Mouse (Mus musculus): Measurements from ENCODE around the gene Ntrk3. TPM values are rescaled to one million over a fixed set of nuclear protein-coding genes. Genes with fewer than 3 reads are reported as not detected.

Ntrk3 gene
- polyA plus RNA-seq, 1 experiment from 2014 or later, result 31.3 TPM

GRCm38 (mm10) chr7:78261420-78262125, 476.2 kb downstream of the Ntrk3 start:
- H3K27ac ChIP-seq (replicated peaks), result no peak overlapping the region
- no peaks in the 10 kb centered on the region for H3K27me3 ChIP-seq
- H3K36me3 ChIP-seq, result no peaks in the 10 kb centered on the region; the same call in 1 of the 2 replicates
- H3K4me1 ChIP-seq, result peaks cover 6% of the 10 kb centered on the region
- H3K9ac ChIP-seq (replicated peaks), result no peak overlapping the region
- no peaks in the 10 kb centered on the region for H3K9me3 ChIP-seq
- no peak overlapping the region for H3K4me3 ChIP-seq
- 29% methylated on average over 8 of the region's 8 CpGs for WGBS
- no peak overlapping the region for H3K4me2 ChIP-seq (replicated peaks)
- peak; percentile 79 for ATAC-seq (replicated peaks)

GRCm38 (mm10) chr7:78258151-78258550, 479.7 kb downstream of the Ntrk3 start:
- ATAC-seq (replicated peaks), result no peak
- H3K27me3 ChIP-seq, result no peaks in the 10 kb centered on the region
- no peaks in the 10 kb centered on the region for H3K9me3 ChIP-seq
- H3K27ac ChIP-seq (replicated peaks), result no peak overlapping the region
- no peak overlapping the region for H3K4me3 ChIP-seq
- H3K9ac ChIP-seq (replicated peaks), result no peak overlapping the region
- WGBS, result 43% methylated on average over 4 of the region's 4 CpGs
- H3K36me3 ChIP-seq, result no peaks in the 10 kb centered on the region; the same call in 1 of the 2 replicates
- no peak overlapping the region for H3K4me2 ChIP-seq (replicated peaks)
- peaks cover 6% of the 10 kb centered on the region for H3K4me1 ChIP-seq

GRCm38 (mm10) chr7:78253777-78254385, 483.9 kb downstream of the Ntrk3 start:
- 78% methylated on average over 3 of the region's 3 CpGs for WGBS
- Histone ChIP-seq H3K9ac (replicated peaks) (no peak overlapping the region), H3K4me1 (no peaks in the 10 kb centered on the region), H3K27me3 (no peaks in the 10 kb centered on the region), H3K9me3 (no peaks in the 10 kb centered on the region), H3K36me3 (no peaks in the 10 kb centered on the region), H3K4me2 (replicated peaks) (no peak overlapping the region), H3K4me3 (no peak overlapping the region), H3K27ac (replicated peaks) (no peak overlapping the region)
- no peak; the same call in 1 of the 2 replicates for ATAC-seq (replicated peaks)

GRCm38 (mm10) chr7:78248119-78248642, 489.6 kb downstream of the Ntrk3 start:
- Histone ChIP-seq H3K4me3 (no peak overlapping the region), H3K27me3 (no peaks in the 10 kb centered on the region), H3K4me1 (no peaks in the 10 kb centered on the region), H3K27ac (replicated peaks) (no peak overlapping the region), H3K36me3 (peaks cover 6% of the 10 kb centered on the region; the same call in 1 of the 2 replicates), H3K4me2 (replicated peaks) (no peak overlapping the region), H3K9ac (replicated peaks) (no peak overlapping the region), H3K9me3 (no peaks in the 10 kb centered on the region)
- WGBS, result 84% methylated on average over 5 of the region's 5 CpGs
- no peak for ATAC-seq (replicated peaks)

- H3K9me3 ChIP-seq, result no peaks in the 10 kb centered on the region
- H3K4me2 ChIP-seq (replicated peaks), result no peak overlapping the region
- peaks cover 12% of the 10 kb centered on the region for H3K4me1 ChIP-seq
- no peak overlapping the region for H3K9ac ChIP-seq (replicated peaks)
- WGBS, result 16% methylated on average over 2 of the region's 2 CpGs
- 0 out of 2 replicates have a peak overlapping the region, but pooled peaks have one; percentile 8 for H3K27ac ChIP-seq (replicated peaks)
- H3K27me3 ChIP-seq, result no peaks in the 10 kb centered on the region
- no peak overlapping the region for H3K4me3 ChIP-seq
- ATAC-seq (replicated peaks), result 0 out of 2 replicates have a peak, but pooled peaks have one; percentile 53
- H3K36me3 ChIP-seq, result no peaks in the 10 kb centered on the region
These were observed 498.8 kb downstream of the Ntrk3 start for GRCm38 (mm10) chr7:78239012-78239411.

DNA sequence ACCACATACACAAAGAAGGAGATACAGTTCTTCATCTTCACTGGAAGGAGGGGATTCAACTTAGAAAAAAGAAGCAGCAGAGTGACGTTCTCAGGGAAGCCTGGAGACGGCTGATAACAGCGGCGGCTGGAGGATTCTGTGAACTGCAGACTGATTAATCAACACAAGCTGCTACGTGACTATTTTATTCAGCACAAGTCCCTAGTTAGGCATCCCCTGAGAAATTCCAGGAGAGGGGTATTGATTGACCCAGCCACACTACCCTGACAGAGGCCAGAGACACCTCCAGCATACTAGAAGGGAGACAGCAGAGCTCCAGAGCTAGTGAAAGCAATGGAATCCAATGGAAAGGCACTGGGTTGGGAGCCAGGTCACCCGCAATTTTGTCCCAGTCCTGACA, 516.1 kb downstream of the Ntrk3 start:
- Histone ChIP-seq H3K27ac (replicated peaks) (no peak overlapping the region), H3K4me2 (replicated peaks) (no peak overlapping the region), H3K4me1 (peaks cover 10% of the 10 kb centered on the region), H3K4me3 (no peak overlapping the region), H3K9ac (replicated peaks) (no peak overlapping the region), H3K27me3 (no peaks in the 10 kb centered on the region), H3K9me3 (no peaks in the 10 kb centered on the region), H3K36me3 (no peaks in the 10 kb centered on the region)
- no peak for ATAC-seq (replicated peaks)
- WGBS, result 43% methylated on average over 6 of the region's 6 CpGs

GRCm38 (mm10) chr7:78220949-78221348, 516.9 kb downstream of the Ntrk3 start:
- H3K4me1 ChIP-seq, result peaks cover 10% of the 10 kb centered on the region
- no peaks in the 10 kb centered on the region for H3K9me3 ChIP-seq
- H3K4me3 ChIP-seq, result no peak overlapping the region
- no peaks in the 10 kb centered on the region for H3K36me3 ChIP-seq
- WGBS, result 47% methylated on average over 4 of the region's 4 CpGs
- no peak overlapping the region for H3K27ac ChIP-seq (replicated peaks)
- no peak for ATAC-seq (replicated peaks)
- no peaks in the 10 kb centered on the region for H3K27me3 ChIP-seq
- H3K9ac ChIP-seq (replicated peaks), result no peak overlapping the region
- no peak overlapping the region for H3K4me2 ChIP-seq (replicated peaks)

GRCm38 (mm10) chr7:78190931-78191653, 546.7 kb downstream of the Ntrk3 start:
- Histone ChIP-seq H3K4me1 (peaks cover 14% of the 10 kb centered on the region), H3K4me3 (no peak overlapping the region), H3K9ac (replicated peaks) (no peak overlapping the region), H3K9me3 (no peaks in the 10 kb centered on the region), H3K4me2 (replicated peaks) (peak overlapping the region; percentile 6; the same call in 1 of the 2 replicates), H3K36me3 (no peaks in the 10 kb centered on the region), H3K27ac (replicated peaks) (peak overlapping the region; percentile 60; the same call in 1 of the 2 replicates), H3K27me3 (no peaks in the 10 kb centered on the region)
- 14% methylated on average over 17 of the region's 17 CpGs for WGBS
- ATAC-seq (replicated peaks), result peak; percentile 94

GRCm38 (mm10) chr7:78185578-78185977, 552.2 kb downstream of the Ntrk3 start:
- 88% methylated on average over 4 of the region's 4 CpGs for WGBS
- H3K9ac ChIP-seq (replicated peaks), result no peak overlapping the region

GRCm38 (mm10) chr7:78183396-78183795, 554.4 kb downstream of the Ntrk3 start:
- H3K9me3 ChIP-seq, result no peaks in the 10 kb centered on the region
- H3K27ac ChIP-seq (replicated peaks), result 0 out of 2 replicates have a peak overlapping the region, but pooled peaks have one; percentile 37
- H3K4me2 ChIP-seq (replicated peaks), result no peak overlapping the region
- no peaks in the 10 kb centered on the region for H3K27me3 ChIP-seq
- no peak for ATAC-seq (replicated peaks)
- 15% methylated on average over 1 of the region's 1 CpGs for WGBS
- H3K4me1 ChIP-seq, result peaks cover 10% of the 10 kb centered on the region
- no peak overlapping the region for H3K9ac ChIP-seq (replicated peaks)
- H3K36me3 ChIP-seq, result no peaks in the 10 kb centered on the region
- no peak overlapping the region for H3K4me3 ChIP-seq

More at GRCm38 (mm10) chr7:78185578-78185977, 552.2 kb downstream of the Ntrk3 start:
- no peaks in the 10 kb centered on the region for H3K36me3 ChIP-seq
- no peak for ATAC-seq (replicated peaks)
- H3K27me3 ChIP-seq, result no peaks in the 10 kb centered on the region
- H3K4me1 ChIP-seq, result peaks cover 7% of the 10 kb centered on the region
- H3K4me3 ChIP-seq, result no peak overlapping the region
- no peaks in the 10 kb centered on the region for H3K9me3 ChIP-seq
- no peak overlapping the region for H3K27ac ChIP-seq (replicated peaks)
- H3K4me2 ChIP-seq (replicated peaks), result no peak overlapping the region

- H3K36me3 ChIP-seq, result no peaks in the 10 kb centered on the region
- peaks cover 10% of the 10 kb centered on the region for H3K4me1 ChIP-seq
- H3K27ac ChIP-seq (replicated peaks), result no peak overlapping the region
- H3K4me2 ChIP-seq (replicated peaks), result no peak overlapping the region
- H3K4me3 ChIP-seq, result no peak overlapping the region
- 54% methylated on average over 4 of the region's 4 CpGs for WGBS
- no peaks in the 10 kb centered on the region for H3K9me3 ChIP-seq
- no peak overlapping the region for H3K9ac ChIP-seq (replicated peaks)
- ATAC-seq (replicated peaks), result no peak
- H3K27me3 ChIP-seq, result no peaks in the 10 kb centered on the region
These were observed 557.7 kb downstream of the Ntrk3 start for GRCm38 (mm10) chr7:78179996-78180665.

Measured in forebrain, embryonic 15.5 days (tissue).